Mouse (Mus musculus) embryo, embryonic 10.5 days (tissue): ENCODE measurements around the gene Sema4d.

Experiments used
- DNase-seq: peaks from one replicate; pipeline ENCODE4 v3.0.0-alpha.2; 2015; ENCODE audit warnings: low spot score

Sema4d gene

DNA sequence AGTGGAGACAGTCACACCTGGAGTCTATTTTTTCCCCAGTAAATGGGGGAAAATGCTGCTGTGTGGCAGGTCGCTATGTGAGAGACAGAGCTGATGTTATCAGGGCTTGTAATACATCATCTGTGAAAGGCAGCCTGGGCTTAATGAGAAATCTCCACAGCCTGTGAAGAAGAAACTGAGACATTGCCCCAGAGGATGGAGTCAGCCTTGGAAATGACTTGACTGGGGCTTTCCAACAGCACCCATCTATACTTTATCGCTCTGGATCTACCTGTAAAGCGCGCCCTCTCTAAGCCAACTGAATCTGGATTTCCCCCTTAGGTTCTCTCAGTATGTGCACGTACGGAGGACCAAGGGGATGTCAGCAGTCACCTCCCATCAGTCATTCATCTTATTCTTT, 21.1 kb upstream of the Sema4d start:
- DNase-seq, result no peak

DNA sequence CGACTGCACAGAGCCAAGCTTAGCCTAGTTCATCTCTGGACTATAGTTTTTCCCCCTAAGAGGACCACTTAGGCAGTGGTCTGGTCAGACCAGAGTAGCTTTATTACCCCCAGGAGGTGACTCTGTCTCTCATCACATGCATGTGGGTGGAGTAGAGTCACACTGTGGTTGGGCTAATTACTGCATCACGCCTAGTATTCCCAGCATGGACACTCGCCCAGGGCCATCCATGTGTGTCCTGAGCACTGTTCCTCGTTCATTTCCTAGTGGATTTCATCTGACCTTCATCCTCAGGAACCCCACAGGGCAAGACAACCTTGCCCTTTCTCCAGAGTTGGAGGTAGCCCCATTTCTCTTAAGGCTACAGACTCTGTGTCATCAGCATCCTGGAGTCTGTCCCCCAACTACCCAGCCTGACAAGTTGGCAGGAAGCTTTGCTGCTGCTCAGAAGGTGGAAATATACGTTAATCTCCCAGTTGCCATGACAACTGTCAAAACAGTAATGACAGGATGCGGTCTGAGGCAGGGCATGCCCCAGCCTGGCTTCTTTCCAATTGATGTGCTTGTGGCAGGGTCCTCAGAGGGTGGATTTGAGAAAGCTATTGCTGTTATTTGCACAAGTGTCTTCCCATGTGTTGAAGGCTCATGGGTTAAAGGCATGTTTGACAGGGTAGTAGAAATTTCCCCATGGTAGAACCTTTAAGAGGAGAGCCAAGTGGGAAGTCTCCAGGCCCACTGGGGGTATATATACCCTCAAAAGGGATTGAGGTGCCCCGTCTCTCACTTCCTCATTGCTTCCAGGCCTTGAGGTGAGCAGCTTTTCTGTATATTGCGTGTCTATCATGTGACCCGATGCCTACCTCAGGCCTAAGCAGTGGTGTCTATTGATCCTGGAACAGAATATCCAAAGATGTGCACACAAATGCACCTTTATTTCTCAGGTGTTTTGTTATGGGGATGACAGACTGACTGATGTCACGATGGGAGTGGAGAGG, 20.4 kb upstream of the Sema4d start:
- peak; percentile 63 for DNase-seq

DNA sequence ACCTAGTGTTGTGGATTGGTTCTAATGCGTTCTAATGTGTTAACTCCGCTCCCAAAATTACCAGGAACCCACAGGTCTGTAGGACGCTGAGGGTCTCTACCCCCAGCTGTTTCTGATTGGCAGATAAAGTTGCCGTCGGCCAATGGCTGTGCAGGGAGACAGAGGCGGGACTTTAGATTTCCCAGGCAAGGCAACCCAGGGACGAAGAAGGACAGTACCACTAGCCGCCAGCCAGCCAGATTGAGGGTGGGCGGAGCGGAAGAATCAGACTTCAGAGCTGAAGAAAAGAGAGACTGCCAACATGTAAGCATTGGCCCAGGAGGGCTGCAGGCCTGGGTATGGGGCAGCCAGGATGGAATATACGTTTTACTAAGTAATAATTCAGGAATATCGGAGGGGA, 14.6 kb upstream of the Sema4d start:
- peak; percentile 63 for DNase-seq

DNA sequence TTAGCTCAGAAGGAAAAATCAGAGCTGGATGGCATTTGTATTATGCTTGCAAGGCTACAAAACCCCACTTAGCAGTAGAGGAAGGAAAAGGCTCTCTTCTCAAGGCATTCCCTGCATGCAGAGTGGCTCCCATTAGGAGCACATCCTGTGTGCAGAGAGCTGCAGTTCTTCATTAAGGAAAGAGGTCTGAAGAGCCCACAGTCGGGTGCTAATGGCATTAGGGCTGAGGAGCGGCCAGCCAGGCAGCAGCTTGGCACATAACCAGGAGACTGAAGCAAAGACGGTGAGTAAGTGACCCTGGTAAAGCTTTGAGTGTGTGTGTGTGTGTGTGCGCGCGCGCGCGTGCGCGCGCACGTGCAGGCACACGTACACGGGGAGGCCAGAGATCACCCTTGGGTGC, 12.7 kb upstream of the Sema4d start:
- no peak for DNase-seq

DNA sequence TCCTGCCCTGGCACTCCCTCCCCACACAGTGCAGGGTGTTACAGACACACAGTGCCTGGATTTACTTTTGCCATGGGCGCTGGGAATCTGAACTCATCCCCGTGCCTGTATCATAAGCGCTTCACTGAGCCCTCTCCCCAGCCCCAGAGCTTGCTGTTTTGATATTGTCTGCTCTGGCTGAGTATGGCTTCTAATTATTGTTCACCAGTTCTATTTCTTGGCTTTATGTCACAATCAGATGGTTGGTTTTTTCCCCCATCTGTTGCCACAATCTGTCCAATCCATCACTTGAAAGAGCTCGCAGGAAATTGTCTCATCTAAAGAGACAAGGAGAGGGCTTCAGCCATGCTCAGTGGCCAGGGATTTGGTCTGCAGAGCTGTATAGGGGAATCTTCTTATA, 12.1 kb upstream of the Sema4d start:
- DNase-seq, result no peak

DNA sequence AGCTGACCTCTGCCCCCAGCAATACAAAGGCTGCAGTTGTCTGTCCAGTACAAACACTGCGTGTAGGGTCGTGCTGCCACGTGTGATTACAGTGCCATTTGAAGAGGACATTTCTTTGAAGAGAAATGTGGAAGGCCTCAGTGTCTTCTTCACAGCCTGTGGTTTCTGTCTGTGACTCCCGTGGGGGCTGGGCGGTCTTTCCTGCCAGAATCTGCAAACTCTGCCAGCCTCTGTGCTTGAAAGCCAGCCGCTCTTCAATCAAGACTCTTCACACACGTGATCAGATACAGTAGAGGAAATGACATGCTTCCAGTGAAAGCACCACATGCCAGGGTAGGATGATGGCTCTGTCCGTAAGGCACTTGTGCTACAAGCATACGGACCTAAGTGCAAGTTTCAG, 7.4 kb upstream of the Sema4d start:
- no peak for DNase-seq

DNA sequence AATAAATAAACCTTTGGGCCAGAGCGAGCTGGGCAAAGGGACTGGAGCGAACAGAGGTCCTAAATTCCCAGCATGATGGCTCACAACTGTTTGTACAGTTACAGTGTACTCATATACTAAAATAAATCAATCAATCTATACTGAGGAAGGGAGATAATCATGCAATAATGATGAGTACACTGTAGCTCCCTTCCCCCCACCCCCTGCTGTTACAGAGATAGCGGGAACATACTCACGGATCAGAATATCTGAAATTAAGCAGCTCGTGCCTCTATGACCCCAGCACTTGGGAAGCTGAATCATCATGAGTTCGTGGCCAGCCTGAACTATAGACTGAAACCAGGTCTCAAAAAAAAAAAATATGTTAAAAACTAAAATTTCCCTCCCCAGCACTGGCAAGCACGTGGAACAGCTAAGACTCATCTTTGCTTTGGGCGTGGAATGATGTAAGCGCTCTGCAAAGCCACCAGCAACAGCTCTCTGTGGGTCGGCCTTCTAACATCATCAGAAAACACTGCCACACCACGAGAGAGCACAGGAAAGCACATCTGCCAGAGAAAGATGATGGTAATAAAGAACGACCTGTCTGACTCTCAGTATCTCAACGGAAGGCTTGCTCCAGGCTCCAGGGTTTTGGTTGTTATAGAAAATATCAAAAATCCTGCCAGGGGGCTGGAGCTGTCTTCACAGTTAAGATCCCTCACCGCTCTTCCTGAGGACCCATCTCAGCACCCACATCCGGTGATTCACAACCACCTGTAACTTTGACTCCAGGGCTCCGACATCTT, 6.4 kb upstream of the Sema4d start:
- DNase-seq, result no peak

DNA sequence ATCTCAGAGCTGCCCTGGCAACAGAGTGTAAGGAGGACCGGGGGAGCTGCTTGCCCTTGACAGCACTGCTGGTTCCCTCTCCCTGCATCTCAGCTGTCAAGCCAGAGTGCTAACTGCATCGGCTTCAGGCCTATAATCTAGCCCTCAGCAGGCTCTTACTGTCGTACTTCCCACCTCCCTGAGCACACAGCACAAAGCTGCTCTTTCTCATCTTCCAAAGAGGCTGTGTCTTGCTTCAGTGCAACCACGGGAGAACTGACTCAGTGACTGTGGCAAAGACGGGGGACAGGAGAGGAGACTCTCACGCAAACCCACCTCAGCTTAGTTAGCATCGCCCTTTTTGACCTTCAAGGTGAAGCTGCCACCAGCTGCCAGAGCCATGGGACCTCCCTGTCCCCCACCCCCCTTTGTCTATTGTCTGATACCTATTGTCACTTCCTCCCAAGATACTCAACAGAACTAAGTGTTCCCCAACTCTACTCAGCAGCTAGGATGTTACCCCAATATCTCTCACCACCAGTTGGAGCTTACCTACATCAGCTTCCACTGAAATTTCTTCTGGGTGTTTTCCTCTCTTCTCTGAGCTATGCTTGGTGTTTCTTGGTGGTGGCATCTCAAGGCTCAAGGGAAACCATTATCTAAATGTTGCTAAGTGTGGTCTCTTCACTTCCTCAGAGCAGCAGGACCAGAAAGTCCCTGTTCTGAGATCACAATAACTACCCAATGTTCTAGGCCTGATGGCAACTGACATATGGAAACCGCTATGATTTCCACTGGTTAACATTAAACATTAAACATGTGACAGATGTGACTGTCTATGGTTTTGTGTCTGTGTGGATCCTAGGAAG, 4.6 kb upstream of the Sema4d start:
- DNase-seq, result no peak

DNA sequence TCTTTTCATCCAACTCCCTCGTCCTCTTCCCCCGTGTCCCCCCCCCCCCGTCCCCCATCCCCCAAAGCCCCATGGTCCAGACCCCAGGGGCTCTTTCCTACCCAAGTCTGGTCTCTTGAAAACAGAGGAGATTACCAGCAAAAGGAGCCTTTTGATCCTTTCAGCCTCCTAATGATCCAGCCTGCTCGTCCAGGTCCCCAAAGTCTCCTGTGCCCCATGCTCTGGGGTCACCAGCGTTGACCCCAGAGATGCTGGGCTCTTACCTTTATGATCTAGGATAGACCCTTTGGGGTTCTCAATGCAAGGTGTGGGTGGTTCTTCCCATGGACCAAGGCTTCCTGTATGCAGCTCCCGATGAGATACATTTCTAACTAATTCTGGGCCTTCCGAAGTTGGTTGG, 401 bp upstream of the Sema4d start:
- no peak for DNase-seq

DNA sequence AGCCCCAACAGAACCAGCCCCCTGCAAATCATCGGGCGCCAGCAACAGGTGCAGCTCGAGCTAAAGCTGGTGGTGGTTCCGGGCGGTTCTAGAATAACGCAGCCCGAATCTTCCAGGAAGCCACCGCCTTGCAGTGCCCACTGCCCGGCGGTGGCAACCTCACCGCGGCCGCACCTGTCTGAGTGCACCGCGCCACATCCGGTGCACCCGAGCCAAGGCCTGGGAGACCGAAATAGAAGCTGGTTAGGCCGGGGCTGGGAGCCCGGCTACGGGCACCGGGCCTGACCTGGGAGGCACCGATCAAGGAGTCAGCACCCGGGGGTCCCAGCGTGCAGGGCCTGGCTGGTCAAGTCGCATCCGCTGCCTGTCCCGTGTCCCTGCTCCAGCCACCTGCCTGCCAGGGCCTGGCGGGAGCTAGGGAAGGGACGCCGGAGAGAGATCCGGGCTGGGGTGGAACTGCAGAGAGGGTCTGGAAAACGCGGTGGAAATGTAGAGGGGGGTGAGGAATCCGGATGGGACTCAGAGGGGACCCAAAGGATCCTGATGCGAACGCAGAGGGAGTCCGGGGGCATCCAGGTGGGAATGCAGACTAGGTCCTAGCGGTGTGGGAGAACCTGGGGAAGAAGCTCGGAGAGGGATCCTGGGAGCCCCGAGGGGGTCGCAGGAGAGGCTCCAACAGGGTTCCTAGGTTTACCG, 670 bp downstream of the Sema4d start:
- DNase-seq, result peak; percentile 42

DNA sequence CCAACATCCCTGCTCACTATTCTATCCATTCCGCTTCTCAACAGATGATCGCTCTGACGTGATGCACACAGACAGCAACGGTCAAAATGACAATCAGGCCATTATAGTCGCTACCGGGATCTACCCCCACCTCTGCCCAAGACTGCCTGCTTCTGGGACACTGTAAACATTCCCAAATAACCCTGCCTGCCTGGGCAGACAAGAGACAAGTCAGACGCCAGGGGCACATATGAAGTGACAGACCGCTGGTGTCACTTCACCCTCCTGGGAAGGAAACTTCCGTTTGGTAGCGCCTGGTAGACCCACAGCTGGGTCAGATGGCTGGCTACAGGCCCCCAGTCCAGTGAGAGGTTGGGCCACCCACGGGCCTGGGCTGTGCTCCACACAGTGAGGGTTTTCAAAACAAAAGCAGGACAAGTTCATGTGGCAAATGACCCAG, 1.4 kb downstream of the Sema4d start:
- no peak for DNase-seq

DNA sequence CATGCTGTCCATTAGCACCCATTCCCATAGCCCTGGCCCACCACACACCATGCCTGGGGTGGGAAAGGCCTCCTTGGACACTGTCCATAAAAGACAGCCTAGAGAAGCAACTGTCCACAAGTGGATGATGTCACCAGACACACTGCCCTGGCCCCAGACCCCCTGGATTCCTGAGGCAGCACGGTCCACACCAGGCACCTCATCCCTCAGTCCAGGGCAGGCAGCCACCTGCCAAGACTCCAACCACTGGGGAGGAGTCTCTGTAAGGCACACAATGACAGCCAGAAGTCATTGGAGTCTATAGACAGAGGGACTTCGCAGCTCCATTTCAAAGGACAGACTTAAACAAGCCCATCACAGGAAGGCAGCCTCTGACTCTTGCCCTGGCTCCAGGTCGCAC, 1.9 kb downstream of the Sema4d start:
- no peak for DNase-seq

DNA sequence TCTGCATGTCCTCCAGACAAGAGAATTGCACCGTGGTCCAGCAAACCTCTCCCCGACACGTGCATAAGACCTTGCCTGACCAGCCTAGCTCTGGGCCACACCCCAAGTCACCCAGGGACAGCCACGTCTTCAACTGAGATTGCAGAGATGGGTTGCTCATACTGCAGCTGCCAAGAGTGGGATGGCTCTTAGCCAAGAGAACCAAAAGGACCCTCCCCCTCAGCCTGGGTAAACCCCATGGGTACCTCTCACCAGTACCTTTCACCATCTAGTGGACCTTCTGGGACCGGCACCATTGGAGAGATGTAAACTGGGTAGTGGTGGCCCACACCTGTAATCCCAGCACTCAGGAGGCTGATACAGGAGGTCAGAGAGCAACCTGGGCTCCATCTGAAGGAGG, 2.8 kb downstream of the Sema4d start:
- DNase-seq, result no peak

DNA sequence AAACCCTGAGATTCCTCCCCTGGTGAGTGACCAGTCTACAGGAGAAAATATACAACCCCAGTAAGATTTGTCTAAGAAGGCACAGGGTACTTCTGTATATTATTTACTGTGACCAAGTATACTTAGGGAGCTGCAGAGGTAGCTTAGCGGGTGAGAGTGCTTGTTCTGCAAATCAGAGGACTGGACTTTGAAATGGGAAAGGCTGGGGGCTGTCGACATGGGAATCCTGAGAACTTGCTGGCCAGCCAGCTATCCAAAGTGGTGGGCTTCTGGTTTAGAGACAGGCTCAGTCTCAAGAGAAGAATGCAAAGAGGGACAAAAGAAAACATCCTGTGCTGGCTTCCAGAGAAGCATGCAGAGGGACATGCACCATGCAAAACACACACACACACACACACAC, 5.7 kb downstream of the Sema4d start:
- DNase-seq, result no peak

DNA sequence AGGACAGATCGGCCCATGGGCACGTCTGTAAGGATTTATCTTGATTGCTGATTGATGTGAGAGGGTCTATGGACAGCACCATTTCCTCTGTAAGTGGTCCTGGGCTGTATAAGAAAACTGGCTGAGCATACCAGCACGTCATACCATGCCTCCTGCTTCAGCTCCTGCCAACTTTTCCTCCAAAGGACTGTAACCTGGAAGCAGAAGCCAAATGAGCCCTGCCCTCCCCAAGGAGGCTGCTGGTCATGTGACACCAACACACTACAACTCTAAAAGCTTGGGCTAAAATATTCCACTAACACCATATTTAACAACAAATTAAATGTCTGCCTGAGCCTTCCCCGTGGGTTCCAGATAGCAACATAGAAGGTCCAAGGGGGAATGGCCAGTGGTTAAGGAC, 6.9 kb downstream of the Sema4d start:
- DNase-seq, result no peak

DNA sequence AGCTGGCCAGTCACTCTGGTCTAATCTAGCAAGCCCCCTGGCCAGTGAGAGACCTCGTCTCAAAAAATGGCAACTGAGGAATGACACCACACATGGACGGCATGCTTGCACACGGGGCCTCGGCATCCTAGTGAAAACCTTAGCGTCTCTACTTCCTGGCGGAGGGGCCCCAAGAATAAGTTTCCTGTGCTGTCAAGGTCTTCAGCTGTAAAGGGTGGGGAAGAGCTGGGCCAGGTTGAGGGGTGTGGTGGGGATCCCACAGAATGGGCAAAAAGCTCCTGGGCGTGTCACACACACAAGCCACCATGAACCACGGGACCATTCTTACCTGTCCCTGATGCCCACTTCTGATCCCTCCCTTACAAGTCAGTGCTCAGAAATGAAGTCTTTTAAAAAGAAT, 9.1 kb downstream of the Sema4d start:
- DNase-seq, result no peak

DNA sequence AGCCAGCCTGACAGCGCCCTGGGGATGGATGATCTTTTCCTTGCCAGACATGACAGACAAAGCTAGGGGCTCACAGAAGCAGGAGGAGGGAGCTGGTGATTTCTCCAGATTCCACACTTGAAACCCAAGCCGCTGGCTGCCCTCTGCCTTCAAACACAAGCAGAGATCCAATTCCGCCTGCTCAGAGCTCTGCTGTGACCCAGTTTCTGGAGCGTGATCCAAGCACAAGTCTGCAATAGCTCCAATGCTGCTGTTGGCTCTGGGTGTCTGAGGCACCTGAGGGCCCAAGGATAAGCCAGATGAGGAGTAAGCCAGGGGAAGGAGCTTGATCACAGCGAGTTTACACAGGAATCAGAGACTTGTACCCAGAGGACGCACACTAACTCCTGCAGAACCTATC, 9.7 kb downstream of the Sema4d start:
- no peak for DNase-seq

DNA sequence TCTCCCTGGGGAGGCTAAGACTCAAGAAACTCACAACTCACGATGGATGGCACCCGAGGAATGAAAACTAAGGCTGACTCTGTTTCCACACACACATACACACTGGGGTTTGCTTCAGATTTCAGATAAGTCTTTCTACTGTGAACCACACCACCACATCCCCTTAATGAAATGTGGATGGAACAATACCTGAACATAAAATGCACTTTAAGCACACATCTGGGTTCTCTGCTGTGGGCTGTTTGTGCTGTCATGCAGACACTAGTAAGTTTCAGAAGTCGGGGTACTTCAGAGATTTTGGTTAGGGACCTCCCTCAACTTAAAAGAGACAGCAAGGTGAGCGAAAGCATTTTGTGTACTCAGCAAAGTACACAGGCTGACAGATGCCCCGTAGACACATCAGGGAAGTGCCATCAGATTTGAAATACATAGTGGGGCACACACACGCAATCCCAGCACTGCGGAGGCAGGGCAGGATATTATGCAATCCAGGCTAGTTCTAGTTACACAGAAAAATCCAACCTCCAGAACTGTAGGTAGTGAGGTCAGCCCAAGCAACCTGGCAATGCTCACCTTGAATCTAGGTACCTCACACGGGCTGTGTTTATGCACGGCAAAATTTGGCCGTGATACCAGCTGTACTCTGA, 12.9 kb downstream of the Sema4d start:
- no peak for DNase-seq

DNA sequence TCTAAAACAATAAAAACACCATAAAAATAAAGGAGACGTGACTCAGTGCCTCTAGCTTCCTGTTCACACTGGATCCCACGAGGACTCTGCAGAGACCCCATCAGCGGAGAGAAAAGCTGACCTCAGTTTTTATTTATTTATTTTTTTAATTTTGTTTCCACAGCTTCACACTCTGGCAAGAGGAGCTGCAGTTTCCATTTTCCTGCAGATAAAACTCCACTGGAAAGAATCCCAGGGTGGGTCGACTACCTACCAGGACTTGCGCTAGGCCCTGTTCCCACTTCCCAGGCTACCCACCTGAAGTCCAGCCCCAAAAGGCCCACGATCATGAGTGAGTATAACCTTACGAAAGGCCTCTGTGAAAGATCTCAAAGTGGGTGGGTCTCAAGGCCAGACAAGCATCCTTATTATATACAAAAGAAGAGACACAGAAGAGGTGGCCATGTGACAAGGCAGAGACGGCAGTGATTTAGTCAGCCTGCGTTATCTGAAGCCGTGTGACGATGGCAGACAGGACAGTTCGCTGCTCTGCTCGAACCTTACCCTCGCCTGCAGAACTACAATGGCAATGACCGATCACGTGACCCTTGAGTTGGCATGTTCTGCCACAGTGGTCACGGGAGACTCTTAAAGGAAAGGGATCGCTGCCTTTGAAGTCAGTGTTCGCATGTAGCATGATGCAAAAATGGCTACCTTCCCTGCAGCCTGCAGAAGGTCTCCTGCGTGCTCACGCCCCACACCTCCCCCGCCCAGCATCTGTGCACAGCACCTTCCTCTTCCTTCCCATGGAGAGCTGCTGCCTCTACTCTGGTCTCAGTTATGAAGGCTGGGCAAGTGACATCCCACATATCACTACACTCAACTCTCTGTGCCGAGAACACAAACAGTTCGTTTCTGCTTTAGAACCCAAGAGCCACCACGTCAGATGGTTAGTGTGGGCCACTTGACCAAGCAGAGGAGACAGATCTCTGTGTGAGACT, 14.3 kb downstream of the Sema4d start:
- no peak for DNase-seq
